Mouse (Mus musculus) cortical plate, adult 2 months (tissue): Measurements from ENCODE around the gene Spag7.

Experiments used
- CTCF ChIP-seq: fragments of 200-500 bp; IDR thresholded peaks from 2 replicates; pipeline ENCODE4 v1.5.1; 2011; ENCODE audit warnings: mild to moderate bottlenecking, control low read depth, low read length; ENCODE audit not compliant: insufficient read depth; ENCODE audit errors: extremely low read depth
- POLR2A ChIP-seq: fragments of 200-500 bp; IDR thresholded peaks from 2 replicates; pipeline ENCODE4 v1.6.1; 2011; ENCODE audit warnings: mild to moderate bottlenecking, low read length, control low read depth; ENCODE audit not compliant: insufficient read depth; ENCODE audit errors: extremely low read depth

DNA sequence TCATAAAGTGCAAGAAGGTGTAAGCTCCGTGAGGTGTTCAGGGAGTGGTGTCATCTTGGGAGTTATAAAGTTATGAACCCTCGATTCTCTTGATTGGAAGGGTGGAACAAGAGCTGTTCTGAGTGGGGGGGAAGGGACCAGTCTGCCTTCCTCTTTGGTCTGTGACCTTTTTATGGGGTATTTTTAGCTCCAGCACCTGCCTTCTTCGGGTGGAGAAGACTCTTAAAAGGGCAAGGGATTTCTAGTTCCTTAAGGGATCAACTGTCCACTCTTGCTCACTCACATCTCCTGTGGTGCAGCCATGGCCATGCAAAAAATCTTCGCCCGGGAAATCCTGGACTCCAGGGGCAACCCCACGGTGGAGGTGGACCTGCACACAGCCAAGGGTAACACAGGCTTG lies 11.6 kb downstream of the Spag7 start:
- no peak for TF ChIP-seq CTCF
- TF ChIP-seq POLR2A, result no peak
